Mouse (Mus musculus): ENCODE data around the gene Ccl28. TPM values are rescaled to one million over a fixed set of nuclear protein-coding genes. Genes with fewer than 3 reads are reported as not detected.
A peak's percentile ranks its signal among the peaks of the same experiment; 100 is the strongest.

Gene Ccl28
- polyA plus RNA-seq, 1 experiment from 2014 or later, result not detected

GRCm38 (mm10) chr13:119640504-119640903 is 16.9 kb downstream of the Ccl28 start:
- Histone ChIP-seq H3K4me2 (replicated peaks; ENCODE audit: low read depth, low read length) (no peak overlapping the region), H3K36me3 (ENCODE audit: control insufficient read depth, insufficient read depth, low read length) (no peaks in the 10 kb centered on the region), H3K4me1 (ENCODE audit: control insufficient read depth, insufficient read depth, low read length) (no peaks in the 10 kb centered on the region), H3K9ac (ENCODE audit: low read depth, low read length) (no peak overlapping the region), H3K27ac (ENCODE audit: low read depth, low read length) (no peak overlapping the region), H3K9me3 (ENCODE audit: control insufficient read depth, low read length) (no peaks in the 10 kb centered on the region), H3K4me3 (ENCODE audit: low read length) (no peak overlapping the region), H3K27me3 (ENCODE audit: control insufficient read depth, insufficient read depth, low read length) (no peaks in the 10 kb centered on the region)
- WGBS, result 44% methylated on average over 4 of the region's 4 CpGs
- no peak for ATAC-seq (ENCODE audit: low FRiP score, low TSS enrichment)

GRCm38 (mm10) chr13:119641145-119641544 is 17.5 kb downstream of the Ccl28 start:
- WGBS, result 70% methylated on average over 7 of the region's 7 CpGs
- no peak for ATAC-seq (ENCODE audit: low FRiP score, low TSS enrichment)
- Histone ChIP-seq H3K9me3 (ENCODE audit: control insufficient read depth, low read length) (no peaks in the 10 kb centered on the region), H3K4me3 (ENCODE audit: low read length) (no peak overlapping the region), H3K9ac (ENCODE audit: low read depth, low read length) (no peak overlapping the region), H3K36me3 (ENCODE audit: control insufficient read depth, insufficient read depth, low read length) (no peaks in the 10 kb centered on the region), H3K4me1 (ENCODE audit: control insufficient read depth, insufficient read depth, low read length) (no peaks in the 10 kb centered on the region), H3K27ac (ENCODE audit: low read depth, low read length) (no peak overlapping the region), H3K4me2 (replicated peaks; ENCODE audit: low read depth, low read length) (no peak overlapping the region), H3K27me3 (ENCODE audit: control insufficient read depth, insufficient read depth, low read length) (no peaks in the 10 kb centered on the region)

DNA sequence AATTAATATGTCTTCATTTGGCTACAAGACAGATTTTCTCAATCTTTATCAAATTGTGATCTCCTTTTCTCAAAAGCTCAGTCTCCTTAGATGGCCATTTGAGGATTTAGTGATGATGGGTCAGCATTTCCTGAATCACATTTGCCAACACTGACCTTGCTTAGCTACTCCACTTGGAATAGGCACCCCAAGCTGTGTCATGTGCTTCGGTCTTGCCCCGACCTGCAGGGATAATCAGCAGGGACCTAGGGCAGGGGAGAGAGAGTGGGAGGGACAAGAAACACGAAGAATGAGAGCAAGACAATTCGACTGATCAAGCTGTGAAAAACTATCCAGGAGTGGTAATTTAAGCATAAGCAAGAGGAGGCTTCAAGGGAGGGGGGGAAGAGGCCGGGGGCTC is 21.1 kb downstream of the Ccl28 start:
- no peaks in the 10 kb centered on the region for H3K4me1 ChIP-seq (ENCODE audit: control insufficient read depth, insufficient read depth, low read length)
- no peaks in the 10 kb centered on the region for H3K27me3 ChIP-seq (ENCODE audit: control insufficient read depth, insufficient read depth, low read length)
- H3K36me3 ChIP-seq (ENCODE audit: control insufficient read depth, insufficient read depth, low read length), result no peaks in the 10 kb centered on the region
- H3K9me3 ChIP-seq (ENCODE audit: control insufficient read depth, low read length), result no peaks in the 10 kb centered on the region
- 45% methylated on average over 5 of the region's 5 CpGs for WGBS
- H3K27ac ChIP-seq (ENCODE audit: low read depth, low read length), result no peak overlapping the region
- H3K9ac ChIP-seq (ENCODE audit: low read depth, low read length), result no peak overlapping the region
- no peak overlapping the region for H3K4me3 ChIP-seq (ENCODE audit: low read length)
- H3K4me2 ChIP-seq (replicated peaks; ENCODE audit: low read depth, low read length), result no peak overlapping the region
- no peak for ATAC-seq (ENCODE audit: low FRiP score, low TSS enrichment)

DNA sequence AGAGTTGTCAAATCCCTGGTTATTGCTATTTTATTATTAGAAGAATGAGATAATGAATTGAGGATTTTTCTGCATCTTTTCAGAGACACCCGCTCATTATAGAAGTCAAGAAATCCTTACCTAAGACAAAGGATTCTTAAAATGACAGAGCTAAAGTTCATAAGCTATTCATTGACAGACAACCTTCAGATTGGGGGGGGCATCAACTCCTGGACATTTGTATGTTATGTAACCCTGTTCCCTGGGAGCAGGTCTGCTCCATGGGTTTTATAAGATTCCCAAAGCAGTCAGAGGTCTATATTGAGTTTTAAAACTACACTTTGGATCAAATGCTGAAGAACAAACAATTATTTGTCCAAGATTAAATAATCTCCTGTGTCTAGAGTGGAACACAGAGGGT is 22.9 kb downstream of the Ccl28 start:
- Histone ChIP-seq H3K36me3 (ENCODE audit: control insufficient read depth, insufficient read depth, low read length) (no peaks in the 10 kb centered on the region), H3K4me1 (ENCODE audit: control insufficient read depth, insufficient read depth, low read length) (no peaks in the 10 kb centered on the region), H3K9me3 (ENCODE audit: control insufficient read depth, low read length) (no peaks in the 10 kb centered on the region), H3K4me3 (ENCODE audit: low read length) (no peak overlapping the region), H3K27ac (ENCODE audit: low read depth, low read length) (no peak overlapping the region), H3K4me2 (replicated peaks; ENCODE audit: low read depth, low read length) (no peak overlapping the region), H3K9ac (ENCODE audit: low read depth, low read length) (no peak overlapping the region), H3K27me3 (ENCODE audit: control insufficient read depth, insufficient read depth, low read length) (no peaks in the 10 kb centered on the region)
- WGBS, result 94% methylated on average over 1 of the region's 1 CpGs
- ATAC-seq (ENCODE audit: low FRiP score, low TSS enrichment), result no peak

DNA sequence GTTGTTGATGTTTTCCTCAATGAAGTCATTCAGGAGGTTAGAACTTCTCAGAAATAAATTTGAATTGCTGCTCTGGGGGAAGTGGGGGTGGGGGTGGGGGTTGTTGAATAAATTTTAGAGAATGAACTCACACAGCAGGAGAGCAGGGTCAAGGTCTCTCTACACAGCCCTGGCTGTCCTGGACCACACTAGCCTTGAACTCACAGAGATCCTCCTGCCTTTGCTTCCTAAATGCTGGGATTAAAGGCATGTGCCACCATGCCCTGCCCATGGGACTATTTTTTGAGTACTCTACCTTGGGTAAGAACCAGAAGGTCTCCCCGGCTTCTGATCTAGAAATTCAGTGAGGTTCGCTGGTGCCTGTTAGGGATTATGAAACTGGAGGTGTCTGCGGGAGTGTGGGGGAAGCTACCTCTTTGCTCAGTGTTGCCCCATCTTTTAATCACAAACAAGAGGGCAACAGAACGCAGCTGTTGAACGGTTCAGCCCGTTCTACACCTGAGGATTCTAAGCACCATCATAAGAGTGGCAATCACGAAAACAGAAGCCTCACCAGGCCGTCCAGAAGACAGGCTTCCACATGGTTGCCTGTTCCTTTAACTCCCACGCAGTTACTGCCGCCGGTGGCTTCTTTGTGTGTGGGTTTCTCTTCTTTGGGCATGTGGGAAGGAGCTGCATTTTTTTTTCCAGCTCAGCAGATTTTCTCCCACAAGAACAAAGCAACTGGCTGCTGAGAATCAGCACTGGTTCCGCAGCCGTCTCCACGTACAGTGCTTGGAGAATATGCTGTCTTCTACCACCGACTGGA is 25.5 kb downstream of the Ccl28 start:
- no peaks in the 10 kb centered on the region for H3K9me3 ChIP-seq (ENCODE audit: control insufficient read depth, low read length)
- ATAC-seq (ENCODE audit: low FRiP score, low TSS enrichment), result no peak
- peak overlapping the region; percentile 17; the same call in 1 of the 2 replicates for H3K4me2 ChIP-seq (replicated peaks; ENCODE audit: low read depth, low read length)
- H3K27ac ChIP-seq (ENCODE audit: low read depth, low read length), result no peak overlapping the region
- no peak overlapping the region for H3K4me3 ChIP-seq (ENCODE audit: low read length)
- 48% methylated on average over 15 of the region's 15 CpGs for WGBS
- H3K4me1 ChIP-seq (ENCODE audit: control insufficient read depth, insufficient read depth, low read length), result no peaks in the 10 kb centered on the region
- H3K36me3 ChIP-seq (ENCODE audit: control insufficient read depth, insufficient read depth, low read length), result no peaks in the 10 kb centered on the region
- H3K27me3 ChIP-seq (ENCODE audit: control insufficient read depth, insufficient read depth, low read length), result no peaks in the 10 kb centered on the region
- H3K9ac ChIP-seq (ENCODE audit: low read depth, low read length), result no peak overlapping the region

DNA sequence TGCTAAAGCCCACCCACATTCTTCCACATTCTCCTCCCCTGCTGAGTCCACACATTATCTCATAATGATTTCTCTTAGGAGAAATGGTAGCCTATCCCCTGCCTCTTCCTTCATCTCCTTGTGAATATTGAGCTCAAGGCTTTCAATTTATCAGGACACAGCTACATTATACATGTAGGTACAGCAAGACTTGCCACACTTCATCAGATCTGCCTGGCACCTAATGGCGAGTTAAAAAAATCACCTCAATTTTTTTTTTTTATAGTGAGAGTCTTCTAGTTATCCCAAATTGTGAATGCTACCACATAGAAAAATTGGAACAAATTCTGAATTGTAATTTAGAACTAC is 26.1 kb downstream of the Ccl28 start:
- no peaks in the 10 kb centered on the region for H3K4me1 ChIP-seq (ENCODE audit: control insufficient read depth, insufficient read depth, low read length)
- ATAC-seq (ENCODE audit: low FRiP score, low TSS enrichment), result no peak
- H3K4me3 ChIP-seq (ENCODE audit: low read length), result no peak overlapping the region
- WGBS, result 84% methylated on average over 1 of the region's 1 CpGs
- no peak overlapping the region for H3K9ac ChIP-seq (ENCODE audit: low read depth, low read length)
- H3K4me2 ChIP-seq (replicated peaks; ENCODE audit: low read depth, low read length), result no peak overlapping the region
- H3K27me3 ChIP-seq (ENCODE audit: control insufficient read depth, insufficient read depth, low read length), result no peaks in the 10 kb centered on the region
- no peak overlapping the region for H3K27ac ChIP-seq (ENCODE audit: low read depth, low read length)
- no peaks in the 10 kb centered on the region for H3K36me3 ChIP-seq (ENCODE audit: control insufficient read depth, insufficient read depth, low read length)
- H3K9me3 ChIP-seq (ENCODE audit: control insufficient read depth, low read length), result no peaks in the 10 kb centered on the region

DNA sequence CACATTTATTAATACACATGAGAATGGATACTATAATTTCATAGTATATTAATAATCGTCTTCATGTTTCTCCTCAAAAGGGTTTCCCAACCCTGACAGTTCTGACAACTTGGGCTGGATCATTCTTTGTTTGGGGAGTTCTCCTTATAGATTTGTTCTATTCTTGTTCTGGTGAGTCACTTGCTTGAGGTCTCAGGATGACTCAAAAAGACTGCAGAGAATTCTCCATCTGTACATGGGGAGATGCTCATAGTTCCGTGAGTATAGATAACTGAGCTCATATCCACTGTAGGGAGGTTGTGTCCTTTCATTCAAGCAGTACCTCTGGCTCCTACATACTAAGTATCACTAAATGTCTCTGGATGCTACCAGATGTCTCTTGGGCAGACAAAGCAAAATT is 31.1 kb downstream of the Ccl28 start:
- ATAC-seq (ENCODE audit: low FRiP score, low TSS enrichment), result no peak
- Histone ChIP-seq H3K27me3 (ENCODE audit: control insufficient read depth, insufficient read depth, low read length) (no peaks in the 10 kb centered on the region), H3K4me3 (ENCODE audit: low read length) (no peak overlapping the region), H3K4me1 (ENCODE audit: control insufficient read depth, insufficient read depth, low read length) (no peaks in the 10 kb centered on the region), H3K36me3 (ENCODE audit: control insufficient read depth, insufficient read depth, low read length) (no peaks in the 10 kb centered on the region), H3K9ac (ENCODE audit: low read depth, low read length) (no peak overlapping the region), H3K4me2 (replicated peaks; ENCODE audit: low read depth, low read length) (no peak overlapping the region), H3K27ac (ENCODE audit: low read depth, low read length) (no peak overlapping the region), H3K9me3 (ENCODE audit: control insufficient read depth, low read length) (no peaks in the 10 kb centered on the region; the same call in 1 of the 2 replicates)
- 91% methylated on average over 2 of the region's 2 CpGs for WGBS

- 92% methylated on average over 2 of the region's 2 CpGs for WGBS
- H3K4me1 ChIP-seq (ENCODE audit: control insufficient read depth, insufficient read depth, low read length), result no peaks in the 10 kb centered on the region
- H3K4me2 ChIP-seq (replicated peaks; ENCODE audit: low read depth, low read length), result no peak overlapping the region
- no peak for ATAC-seq (ENCODE audit: low FRiP score, low TSS enrichment)
- H3K27me3 ChIP-seq (ENCODE audit: control insufficient read depth, insufficient read depth, low read length), result no peaks in the 10 kb centered on the region
- H3K4me3 ChIP-seq (ENCODE audit: low read length), result no peak overlapping the region
- no peaks in the 10 kb centered on the region; the same call in 1 of the 2 replicates for H3K9me3 ChIP-seq (ENCODE audit: control insufficient read depth, low read length)
- H3K36me3 ChIP-seq (ENCODE audit: control insufficient read depth, insufficient read depth, low read length), result no peaks in the 10 kb centered on the region
- H3K27ac ChIP-seq (ENCODE audit: low read depth, low read length), result no peak overlapping the region
- H3K9ac ChIP-seq (ENCODE audit: low read depth, low read length), result no peak overlapping the region
Measured at GRCm38 (mm10) chr13:119656246-119656645, 32.6 kb downstream of the Ccl28 start.

- H3K36me3 ChIP-seq (ENCODE audit: control insufficient read depth, insufficient read depth, low read length), result no peaks in the 10 kb centered on the region
- H3K27ac ChIP-seq (ENCODE audit: low read depth, low read length), result no peak overlapping the region
- H3K27me3 ChIP-seq (ENCODE audit: control insufficient read depth, insufficient read depth, low read length), result no peaks in the 10 kb centered on the region
- no peak overlapping the region for H3K4me3 ChIP-seq (ENCODE audit: low read length)
- no peak for ATAC-seq (ENCODE audit: low FRiP score, low TSS enrichment)
- H3K9ac ChIP-seq (ENCODE audit: low read depth, low read length), result no peak overlapping the region
- H3K4me1 ChIP-seq (ENCODE audit: control insufficient read depth, insufficient read depth, low read length), result no peaks in the 10 kb centered on the region
- WGBS, result 85% methylated on average over 6 of the region's 6 CpGs
- H3K9me3 ChIP-seq (ENCODE audit: control insufficient read depth, low read length), result no peaks in the 10 kb centered on the region; the same call in 1 of the 2 replicates
- no peak overlapping the region for H3K4me2 ChIP-seq (replicated peaks; ENCODE audit: low read depth, low read length)
Measured at GRCm38 (mm10) chr13:119656846-119657416, 33.3 kb downstream of the Ccl28 start.

Data from kidney, embryonic 14.5 days (tissue).